8 mouse cellular contexts compared by ENCODE assay signal in the genomic region with DNA sequence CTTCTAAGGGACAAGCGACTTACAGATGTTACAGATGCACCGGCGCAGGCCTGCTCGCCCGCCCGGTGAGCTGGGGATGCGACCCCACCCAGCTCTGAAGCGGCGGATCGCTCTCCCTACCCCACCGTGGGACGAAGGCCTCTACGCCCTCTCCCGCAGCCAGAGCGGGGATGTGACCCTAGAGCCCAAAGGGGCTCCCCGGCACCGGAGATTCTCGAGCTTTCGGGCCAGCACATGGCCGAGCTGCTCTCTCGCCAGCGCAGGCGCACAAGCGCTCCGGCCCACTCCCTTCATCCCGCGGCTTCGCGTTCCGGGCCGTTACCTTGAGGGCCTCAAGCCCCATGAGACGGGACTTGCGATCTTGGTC. TPM values are rescaled to one million over a fixed set of nuclear protein-coding genes. Genes with fewer than 3 reads are reported as not detected.
DNase-seq lines count a peak whose midpoint lies in the region; ATAC-seq and TF ChIP-seq lines count a peak whose summit lies in the region.

No protein-coding gene starts in this region.

- H3K9ac ChIP-seq in embryonic facial prominence, embryonic 11.5 days (replicated peaks; ENCODE audit: low read length) = peak overlapping the region; percentile 96
- H3K9ac ChIP-seq in intestine, postnatal 0 days (ENCODE audit: low read depth, low read length) = peak overlapping the region; percentile 87
- peak overlapping the region; percentile 95 for H3K9ac ChIP-seq in neural tube, embryonic 13.5 days

- peak; percentile 68 for ATAC-seq in embryonic facial prominence, embryonic 11.5 days (replicated peaks; ENCODE audit: insufficient number of reproducible peaks, low FRiP score, low TSS enrichment, low read depth)
- peak; percentile 81 for ATAC-seq in intestine, postnatal 0 days
- ATAC-seq in neural tube, embryonic 13.5 days (ENCODE audit: low read depth) = peak; percentile 74
- no peak; the same call in 1 of the 2 replicates for ATAC-seq in cerebellum, adult (ENCODE audit: insufficient number of reproducible peaks, low FRiP score, low TSS enrichment)

- no peaks in the 10 kb centered on the region for H3K27me3 ChIP-seq in embryonic facial prominence, embryonic 11.5 days (ENCODE audit: control insufficient read depth, insufficient read depth, low read length)
- no peaks in the 10 kb centered on the region for H3K27me3 ChIP-seq in intestine, postnatal 0 days (replicated peaks; ENCODE audit: control insufficient read depth, insufficient read depth, low read length)
- H3K27me3 ChIP-seq in neural tube, embryonic 13.5 days = no peaks in the 10 kb centered on the region

- H3K4me2 ChIP-seq in embryonic facial prominence, embryonic 11.5 days (ENCODE audit: low read depth, low read length) = peak overlapping the region; percentile 88
- H3K4me2 ChIP-seq in intestine, postnatal 0 days (replicated peaks; ENCODE audit: low read depth) = peak overlapping the region; percentile 96
- H3K4me2 ChIP-seq in neural tube, embryonic 13.5 days = peak overlapping the region; percentile 99

- H3K27ac ChIP-seq in layer of hippocampus, adult 2 months = peak overlapping the region; percentile 98
- peak overlapping the region; percentile 85 for H3K27ac ChIP-seq in embryonic facial prominence, embryonic 11.5 days (replicated peaks; ENCODE audit: low read depth, low read length)
- peak overlapping the region; percentile 63 for H3K27ac ChIP-seq in intestine, postnatal 0 days (ENCODE audit: low read depth, low read length)
- peak overlapping the region; percentile 95 for H3K27ac ChIP-seq in neural tube, embryonic 13.5 days (replicated peaks)

- under 1% methylated on average over 33 of the region's 33 CpGs for WGBS in embryonic facial prominence, embryonic 11.5 days
- WGBS in intestine, postnatal 0 days = under 1% methylated on average over 32 of the region's 33 CpGs
- WGBS in neural tube, embryonic 13.5 days = under 1% methylated on average over 33 of the region's 33 CpGs

- H3K4me1 ChIP-seq in embryonic facial prominence, embryonic 11.5 days (ENCODE audit: control insufficient read depth, insufficient read depth, low read length) = no peaks in the 10 kb centered on the region; the same call in 1 of the 2 replicates
- H3K4me1 ChIP-seq in intestine, postnatal 0 days (replicated peaks; ENCODE audit: control insufficient read depth, insufficient read depth, low read length) = peaks cover 12% of the 10 kb centered on the region; the same call in 1 of the 2 replicates
- peaks cover 32% of the 10 kb centered on the region for H3K4me1 ChIP-seq in neural tube, embryonic 13.5 days (replicated peaks)

- TF ChIP-seq CTCF in layer of hippocampus, adult 2 months (conservative IDR thresholded peaks at IDR 0.05) = no peak
- no peak for TF ChIP-seq CTCF in intestine, postnatal 0 days (IDR thresholded peaks at IDR 0.05; ENCODE audit: low read depth)

- DNase-seq in layer of hippocampus, adult 2 months (ENCODE audit: low spot score in 2 of 2) = no peak
- DNase-seq in layer of hippocampus, adult 9-10 months (ENCODE audit: low spot score) = no peak
- no peak for DNase-seq in embryonic facial prominence, embryonic 11.5 days (ENCODE audit: low spot score)
- no peak for DNase-seq in kidney, adult 11 months
- DNase-seq in cerebellum, postnatal 4 days (ENCODE audit: low spot score in 2 of 2) = no peak

- no peaks in the 10 kb centered on the region for H3K9me3 ChIP-seq in embryonic facial prominence, embryonic 11.5 days (replicated peaks; ENCODE audit: control insufficient read depth, low read length)
- H3K9me3 ChIP-seq in intestine, postnatal 0 days (ENCODE audit: control insufficient read depth) = no peaks in the 10 kb centered on the region
- H3K9me3 ChIP-seq in neural tube, embryonic 13.5 days = no peaks in the 10 kb centered on the region

- H3K36me3 ChIP-seq in embryonic facial prominence, embryonic 11.5 days (replicated peaks; ENCODE audit: control insufficient read depth, insufficient read depth, low read depth, low read length) = 0 out of 2 replicates have a peak, but pooled peaks cover 2% of the 10 kb centered on the region
- H3K36me3 ChIP-seq in intestine, postnatal 0 days (ENCODE audit: control insufficient read depth, insufficient read depth) = peaks cover 10% of the 10 kb centered on the region
- peaks cover 17% of the 10 kb centered on the region for H3K36me3 ChIP-seq in neural tube, embryonic 13.5 days

- H3K4me3 ChIP-seq in layer of hippocampus, adult 2 months = peak overlapping the region; percentile 73
- H3K4me3 ChIP-seq in embryonic facial prominence, embryonic 11.5 days (ENCODE audit: low read depth, low read length) = peak overlapping the region; percentile 95
- peak overlapping the region; percentile 81 for H3K4me3 ChIP-seq in intestine, postnatal 0 days (ENCODE audit: low read depth, low read length)
- peak overlapping the region; percentile 97 for H3K4me3 ChIP-seq in neural tube, embryonic 13.5 days

RNA-seq across cellular contexts. Expression of a gene that starts 0.3 kb away (rescaled TPM):
- 100 to 1,000 TPM; 236 to 247 TPM for total RNA-seq in layer of hippocampus, adult 2 months (2021)
- 820 and 828 TPM in 2 replicates for polyA plus RNA-seq in embryonic facial prominence, embryonic 11.5 days (2014; fragmentation: Nextera tagmentation; extraction: Ambion mirVana)
- polyA plus RNA-seq in intestine, postnatal 0 days (2015; fragmentation: Nextera tagmentation; extraction: Ambion mirVana) = 165 and 172 TPM in 2 replicates
- 542 and 545 TPM in 2 replicates for polyA plus RNA-seq in neural tube, embryonic 13.5 days (2015; fragmentation: Nextera tagmentation; extraction: Ambion mirVana)

RNA-seq across cellular contexts. Expression of a gene that starts 0.4 kb away (rescaled TPM):
- total RNA-seq in layer of hippocampus, adult 2 months (2021) = 10 to 100 TPM; 11.2 to 11.3 TPM
- polyA plus RNA-seq in embryonic facial prominence, embryonic 11.5 days (2014; fragmentation: Nextera tagmentation; extraction: Ambion mirVana) = 11.4 and 14.6 TPM in 2 replicates
- 9.0 and 9.8 TPM in 2 replicates for polyA plus RNA-seq in intestine, postnatal 0 days (2015; fragmentation: Nextera tagmentation; extraction: Ambion mirVana)
- 10.8 and 11.0 TPM in 2 replicates for polyA plus RNA-seq in neural tube, embryonic 13.5 days (2015; fragmentation: Nextera tagmentation; extraction: Ambion mirVana)

RNA-seq across cellular contexts. Expression of a gene that starts 36.1 kb away (rescaled TPM):
- 10 to 100 TPM; 12.7 to 12.8 TPM for total RNA-seq in layer of hippocampus, adult 2 months (2021)
- polyA plus RNA-seq in embryonic facial prominence, embryonic 11.5 days (2014; fragmentation: Nextera tagmentation; extraction: Ambion mirVana) = 1.2 and 1.4 TPM in 2 replicates
- 90.2 and 105 TPM in 2 replicates for polyA plus RNA-seq in intestine, postnatal 0 days (2015; fragmentation: Nextera tagmentation; extraction: Ambion mirVana)
- 3.1 and 4.0 TPM in 2 replicates for polyA plus RNA-seq in neural tube, embryonic 13.5 days (2015; fragmentation: Nextera tagmentation; extraction: Ambion mirVana)

Comparison
In these comparisons a context has a peak if more than half of its experiments do, and no peak if none do; other contexts are left out.
1. RNA of a gene that starts 36.1 kb away (polyA plus RNA-seq): 90.2 to 105 TPM in intestine, postnatal 0 days; 3.1 to 4.0 TPM in neural tube, embryonic 13.5 days and 1.2 to 1.4 TPM in embryonic facial prominence, embryonic 11.5 days; every median in the first group is over 10 times any median in the second.
2. Peak in every context shown above with its lines, with median percentiles within 50 percentile points of each other: H3K27ac ChIP-seq, H3K4me3 ChIP-seq, H3K4me2 ChIP-seq and H3K9ac ChIP-seq.